Mouse (Mus musculus) cerebellum, postnatal 36 days (tissue): ENCODE measurements at regions not wholly inside any gene's neighbourhood (a gene's known extent, or its start where the extent isn't known, plus 50 kb on each side); places are given as distances from the start of the nearest gene placed in this dataset.

Source experiments
- DNase-seq, 2 experiments: peaks; one replicate each; pipeline ENCODE4 v3.0.0; 2021 to 2022; ENCODE audit warnings: mixed read lengths in 2 of 2

DNA sequence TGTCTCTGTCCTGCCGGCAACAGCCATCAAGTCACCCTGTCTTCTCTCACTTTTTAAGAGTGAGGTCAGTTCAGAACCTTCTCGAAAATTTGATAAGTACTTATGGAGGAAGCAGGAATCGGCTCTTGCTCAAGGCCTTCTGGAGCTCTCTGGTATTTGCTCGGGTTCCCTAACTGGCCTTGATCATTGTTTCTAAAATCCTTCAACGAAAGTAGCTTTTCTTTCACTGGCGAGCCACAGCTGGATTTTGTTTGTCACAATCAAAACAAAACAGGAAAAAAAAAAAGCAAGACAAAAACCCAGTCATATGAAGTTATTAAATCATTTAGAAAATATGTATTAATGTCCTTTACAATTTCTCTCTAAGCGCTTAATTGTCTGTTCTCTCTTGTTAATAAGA, 156.6 kb upstream of the Tex13c2 start:
- no peak for DNase-seq

- no peak for DNase-seq
These were observed 155.9 kb upstream of the Tex13c2 start for GRCm38 (mm10) chrX:42333631-42334030.

- DNase-seq = no peak
These were observed 154.7 kb upstream of the Tex13c2 start for GRCm38 (mm10) chrX:42334794-42335193.

- DNase-seq = no peak
These were observed 152.7 kb upstream of the Tex13c2 start for GRCm38 (mm10) chrX:42336772-42337171.

- no peak for DNase-seq
These were observed 147.1 kb upstream of the Tex13c2 start for GRCm38 (mm10) chrX:42342362-42342761.

DNA sequence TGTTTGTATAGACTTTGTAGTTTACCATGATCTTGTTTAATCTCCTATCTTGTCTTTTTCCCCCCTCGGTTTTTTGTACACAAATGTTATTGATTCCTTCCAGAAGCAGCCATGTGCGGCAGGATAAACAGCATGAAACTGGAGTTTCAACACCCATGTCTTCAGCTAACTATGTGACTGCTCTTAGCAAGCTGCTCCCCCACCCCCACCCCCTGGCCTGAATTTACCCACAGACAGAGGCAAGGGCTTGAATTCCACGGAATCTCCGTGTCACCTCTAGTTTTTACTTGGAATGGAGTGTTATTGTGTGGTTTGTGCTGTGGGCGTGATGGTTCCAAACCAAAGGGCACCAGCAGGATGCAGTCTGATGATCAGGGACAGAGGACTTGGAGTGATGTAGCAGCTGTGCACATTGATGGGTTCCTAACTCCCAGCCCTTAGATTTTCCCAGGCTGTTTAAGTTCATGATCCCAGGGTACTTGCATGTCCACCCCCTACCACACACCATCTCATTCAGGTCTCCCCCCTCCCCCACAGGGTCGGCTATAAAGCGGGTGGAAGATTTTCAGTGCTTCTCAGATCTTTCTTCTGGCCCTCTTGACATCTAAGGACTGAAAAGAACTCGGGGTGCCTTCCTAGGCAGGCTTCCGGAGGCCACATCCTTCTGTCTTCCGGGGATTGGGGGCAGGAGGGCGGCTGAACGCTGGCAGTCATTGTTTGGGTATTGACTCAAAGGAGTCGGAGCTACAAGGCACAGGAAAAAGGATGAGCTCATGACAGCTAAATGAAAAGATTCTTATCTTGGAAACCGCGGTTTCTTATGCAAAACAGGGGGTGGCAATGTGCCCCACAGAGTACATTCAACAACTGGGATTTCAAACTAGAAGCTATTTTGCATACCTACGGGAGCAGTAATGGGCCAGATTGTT, 146.3 kb upstream of the Tex13c2 start:
- DNase-seq = no peak

GRCm38 (mm10) chrX:42352610-42353254, 136.8 kb upstream of the Tex13c2 start:
- no peak for DNase-seq

DNA sequence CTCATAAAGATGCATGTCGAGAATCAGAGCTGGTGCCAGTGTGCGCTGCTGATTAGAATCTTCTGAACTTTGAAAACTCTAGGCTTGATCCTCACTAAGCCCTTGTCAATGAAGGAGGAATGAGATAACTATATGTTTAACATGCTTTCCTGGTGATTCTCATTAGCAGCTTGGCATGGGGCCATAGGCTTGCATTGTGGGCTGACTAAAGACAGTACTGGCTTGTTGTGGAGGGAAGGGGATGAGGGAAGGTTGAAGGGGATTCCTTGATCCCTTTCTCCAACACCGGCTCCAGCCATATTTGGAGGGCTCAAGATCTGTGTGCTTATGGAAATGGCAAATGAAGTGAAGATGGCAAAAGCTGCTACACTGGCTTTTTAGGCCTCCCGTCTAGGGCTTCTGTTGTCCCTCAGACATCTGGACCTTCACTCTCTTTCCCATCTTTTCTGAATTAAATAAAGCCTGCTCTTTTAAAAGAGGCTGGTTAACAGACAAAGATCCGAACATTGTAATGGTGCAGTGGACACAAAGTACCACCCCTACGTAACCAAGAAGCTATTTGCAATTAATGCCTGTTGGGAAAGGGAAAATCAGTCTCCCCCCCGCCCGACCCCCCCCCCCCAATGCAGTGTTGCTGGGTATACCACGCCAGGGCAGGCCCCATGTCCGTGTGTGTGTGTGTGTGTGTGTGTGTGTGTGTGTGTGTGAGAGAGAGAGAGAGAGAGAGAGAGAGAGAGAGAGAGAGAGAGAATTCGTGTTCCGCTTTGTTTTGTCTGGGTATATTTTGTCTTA, 129.9 kb upstream of the Tex13c2 start:
- DNase-seq = peak in 1 of 2 experiments; percentile 2

- peak in 1 of 2 experiments; percentile 7 for DNase-seq
These were observed 129.1 kb upstream of the Tex13c2 start for GRCm38 (mm10) chrX:42360173-42360931.

- no peak for DNase-seq
These were observed 128.5 kb upstream of the Tex13c2 start for GRCm38 (mm10) chrX:42360973-42361372.

GRCm38 (mm10) chrX:42361400-42362028, 128.0 kb upstream of the Tex13c2 start:
- no peak for DNase-seq

DNA sequence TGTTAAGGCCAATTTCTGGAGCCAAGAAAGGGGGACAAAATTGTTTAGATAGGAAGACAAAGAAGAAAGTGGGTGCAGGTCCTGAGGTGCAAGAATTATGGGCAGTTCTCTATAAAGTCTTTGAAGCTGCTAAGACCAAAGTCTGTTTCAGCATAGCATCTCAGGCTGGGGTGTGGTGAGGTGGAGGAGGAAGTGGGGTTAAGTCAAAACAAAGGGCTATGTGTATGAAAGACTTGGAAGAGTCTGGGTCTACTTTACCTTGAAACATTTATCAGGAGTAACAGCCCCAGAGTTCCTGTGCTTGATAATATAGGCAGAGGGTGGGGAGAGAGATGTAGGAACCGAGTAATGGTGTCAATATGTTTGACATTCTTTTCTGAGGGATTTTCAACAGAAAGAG, 125.4 kb upstream of the Tex13c2 start:
- no peak for DNase-seq

DNA sequence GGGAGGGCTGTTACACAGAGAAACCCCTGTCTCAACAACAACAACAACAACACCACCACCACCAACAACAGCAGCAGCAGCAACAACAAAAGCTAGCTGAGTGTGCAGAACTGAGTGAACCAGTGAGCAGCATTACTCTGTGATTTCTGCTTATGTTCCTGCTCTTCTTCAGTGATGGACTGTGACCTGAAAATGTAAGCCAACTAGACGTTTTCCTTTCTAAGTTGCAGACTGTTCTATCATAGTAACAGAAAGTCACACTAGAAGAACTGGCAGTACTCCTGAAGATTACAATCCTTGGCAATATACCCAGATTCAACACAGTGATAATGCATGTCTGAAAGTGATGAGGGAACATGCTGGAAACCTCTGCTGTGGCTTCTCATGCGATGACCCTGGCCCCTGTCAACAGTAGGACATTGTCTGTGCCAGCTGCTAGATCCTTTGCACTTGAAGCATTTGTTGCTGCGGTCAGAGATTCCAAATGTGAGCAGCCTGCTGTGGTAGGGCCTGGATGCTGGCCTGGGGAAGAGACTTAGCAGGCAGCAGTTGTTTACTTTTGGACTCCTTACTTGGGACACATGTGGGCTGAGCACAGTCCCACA, 115.6 kb upstream of the Tex13c2 start:
- DNase-seq = no peak

DNA sequence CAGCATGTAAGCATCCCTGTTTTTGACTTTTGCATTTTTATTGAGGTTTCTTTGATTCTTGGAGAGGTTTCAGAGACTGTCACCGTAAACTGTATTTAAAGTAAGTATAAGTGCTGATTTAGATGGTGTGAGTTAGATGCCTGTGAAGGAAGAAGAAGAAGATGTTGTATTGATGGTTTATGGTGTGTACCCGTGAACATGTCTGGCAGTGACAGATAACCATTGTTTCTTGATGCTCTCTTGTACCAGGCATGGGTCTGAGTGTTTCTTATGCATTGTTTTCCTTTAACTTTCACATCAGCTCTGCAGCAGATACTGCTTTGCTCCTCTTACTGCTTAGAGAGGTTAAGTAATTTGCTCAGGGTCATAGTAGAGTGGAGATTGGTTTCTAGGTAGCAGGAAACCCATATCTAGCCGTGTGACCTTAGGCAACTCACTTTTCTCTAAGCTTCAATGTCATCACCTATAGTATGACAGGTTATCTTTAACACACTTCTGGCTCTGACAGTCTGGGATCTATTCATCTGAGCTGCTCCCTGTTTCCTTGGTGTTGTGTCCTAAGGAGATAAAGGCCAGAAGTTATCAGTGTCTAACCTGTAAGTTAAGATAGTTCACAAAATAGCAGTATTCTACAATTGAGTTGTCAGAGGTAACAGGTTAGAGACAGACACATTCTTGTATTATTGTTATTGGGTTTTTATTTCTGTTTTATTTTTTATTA, 95.5 kb upstream of the Tex13c2 start:
- no peak for DNase-seq

DNA sequence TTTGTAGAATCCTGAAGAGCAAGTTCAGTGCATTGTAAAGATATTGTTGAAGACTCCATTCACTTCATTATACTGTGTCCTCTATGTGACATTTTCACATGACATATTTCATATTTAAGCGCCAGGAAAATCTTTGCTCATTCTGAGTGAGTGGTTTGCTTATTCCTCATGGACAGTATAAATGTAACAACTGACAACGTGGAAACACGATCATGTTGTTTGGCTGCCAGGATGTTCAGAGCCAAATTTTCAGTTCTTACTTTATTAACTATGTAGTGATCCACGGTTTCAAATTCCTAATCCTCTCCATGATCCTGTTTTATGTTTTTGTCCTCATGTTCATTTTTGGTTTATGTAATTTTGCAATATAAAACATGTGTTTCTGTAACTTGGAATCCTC, 93.0 kb upstream of the Tex13c2 start:
- DNase-seq = no peak

GRCm38 (mm10) chrX:42398836-42399235, 90.7 kb upstream of the Tex13c2 start:
- peak in 1 of 2 experiments; percentile 2 for DNase-seq

GRCm38 (mm10) chrX:42399343-42399742, 90.1 kb upstream of the Tex13c2 start:
- DNase-seq = no peak

DNA sequence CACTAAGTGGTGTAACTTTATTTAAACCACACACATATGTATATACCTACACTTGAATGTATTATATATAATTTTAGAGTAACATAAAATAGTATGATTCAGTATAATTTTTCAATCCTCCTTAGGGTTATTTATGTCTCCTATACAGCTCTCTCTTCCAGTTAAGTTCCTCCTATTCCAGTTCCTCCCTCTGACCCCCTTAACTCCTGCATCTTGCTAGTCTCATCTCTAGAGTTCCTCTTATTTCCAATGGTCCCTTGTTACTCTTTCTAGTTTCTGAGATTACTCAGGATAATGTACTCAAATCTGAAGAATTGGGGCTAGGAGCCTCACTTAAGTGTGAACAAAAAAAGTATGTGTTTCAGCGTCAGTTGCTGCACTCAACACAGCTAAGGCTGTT, 88.4 kb upstream of the Tex13c2 start:
- no peak for DNase-seq

DNA sequence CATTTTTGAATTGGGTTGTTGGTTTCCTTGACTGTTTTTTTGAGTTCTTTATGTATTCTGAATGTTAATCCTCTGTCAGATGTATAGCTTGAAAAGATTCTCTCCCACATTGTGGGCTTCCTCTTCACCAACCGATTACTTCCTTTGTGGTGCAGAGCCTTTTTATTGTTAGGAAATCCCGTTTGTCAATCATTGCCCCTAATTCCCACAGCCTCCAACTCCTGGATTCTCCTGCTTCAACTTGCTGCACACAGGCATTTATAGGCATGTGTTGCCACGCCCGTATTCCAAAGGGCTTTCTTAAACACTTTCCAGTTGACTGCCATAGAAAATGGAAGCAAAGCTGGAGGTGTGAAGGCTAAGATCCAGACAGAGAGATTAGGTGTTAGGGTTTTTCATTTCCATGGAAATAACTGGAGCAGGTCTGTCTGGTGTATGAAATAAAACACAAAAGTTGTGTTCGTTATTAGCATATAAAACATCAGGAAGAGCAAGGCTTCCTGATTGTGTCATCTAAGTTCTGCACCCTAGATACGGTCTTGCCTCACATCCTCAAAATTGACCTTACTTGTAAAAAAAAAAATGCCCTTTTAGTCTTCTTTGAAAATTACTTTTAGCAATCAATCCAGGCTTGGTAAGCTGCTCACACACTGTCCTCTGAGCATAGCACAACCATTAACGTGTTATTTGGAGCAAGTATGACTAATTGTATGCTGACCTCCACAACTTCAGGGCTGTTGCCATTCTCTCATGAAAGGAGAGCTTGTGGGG, 87.7 kb upstream of the Tex13c2 start:
- DNase-seq = no peak

- no peak for DNase-seq
These were observed 87.2 kb upstream of the Tex13c2 start for GRCm38 (mm10) chrX:42402335-42402605.
